Mouse (Mus musculus) embryo, embryonic 9.5 days (tissue): ENCODE results near the gene Mrpl23.

ENCODE experiments used
- DNase-seq: peaks from one replicate; pipeline ENCODE4 v3.0.0-alpha.2; 2017; ENCODE audit errors: extremely low spot score

Gene Mrpl23

DNA sequence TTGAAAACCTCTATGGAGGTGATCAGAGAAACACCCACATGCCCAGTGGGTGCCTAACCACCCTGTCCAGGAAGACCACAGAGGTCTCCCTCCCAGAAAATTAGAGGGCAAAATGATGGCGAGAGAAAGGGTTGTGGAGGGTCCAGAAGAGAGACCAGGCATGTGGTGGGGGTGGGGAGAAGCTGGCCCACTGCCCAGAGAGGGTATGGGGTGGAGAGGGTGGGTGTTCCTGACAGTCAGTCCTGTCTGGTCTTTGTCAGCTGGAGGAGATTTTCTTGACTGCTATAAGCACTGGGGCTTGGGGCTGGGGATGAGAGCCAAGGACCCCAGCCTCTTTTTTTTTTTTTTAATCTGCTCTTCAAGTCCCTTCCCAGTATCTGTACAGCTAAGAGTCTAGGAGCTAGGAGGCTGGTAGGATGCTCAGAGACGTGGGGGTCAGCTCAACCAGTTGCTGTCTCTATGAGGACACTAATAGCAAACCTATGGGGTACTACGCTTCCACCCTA lies 41.7 kb downstream of the Mrpl23 start:
- no peak for DNase-seq

DNA sequence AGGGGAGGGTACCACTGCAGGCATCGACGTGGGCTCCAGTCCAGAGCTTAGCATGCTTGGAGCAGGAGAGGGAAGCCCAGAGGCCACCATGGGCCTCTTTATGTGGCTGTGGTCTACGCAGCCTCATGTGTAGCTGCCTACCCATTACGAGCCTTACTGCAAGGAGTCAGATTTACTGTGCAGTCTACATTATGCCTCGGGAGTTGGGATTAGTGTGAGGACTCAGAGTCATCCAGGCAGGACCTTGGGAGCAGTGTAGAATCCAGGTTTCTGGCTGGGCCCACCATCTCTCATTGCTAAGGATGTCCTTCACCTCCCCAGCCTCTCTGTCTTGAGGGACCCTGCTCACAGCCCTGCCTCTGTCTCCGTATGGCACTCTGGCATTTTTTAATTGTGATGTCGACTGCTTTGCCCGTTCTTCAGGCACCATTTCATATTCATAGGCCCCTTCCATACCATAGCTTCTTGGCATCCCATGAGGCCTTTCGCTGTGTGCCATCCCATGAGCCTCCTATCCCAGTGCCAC lies 42.4 kb downstream of the Mrpl23 start:
- DNase-seq: no peak

DNA sequence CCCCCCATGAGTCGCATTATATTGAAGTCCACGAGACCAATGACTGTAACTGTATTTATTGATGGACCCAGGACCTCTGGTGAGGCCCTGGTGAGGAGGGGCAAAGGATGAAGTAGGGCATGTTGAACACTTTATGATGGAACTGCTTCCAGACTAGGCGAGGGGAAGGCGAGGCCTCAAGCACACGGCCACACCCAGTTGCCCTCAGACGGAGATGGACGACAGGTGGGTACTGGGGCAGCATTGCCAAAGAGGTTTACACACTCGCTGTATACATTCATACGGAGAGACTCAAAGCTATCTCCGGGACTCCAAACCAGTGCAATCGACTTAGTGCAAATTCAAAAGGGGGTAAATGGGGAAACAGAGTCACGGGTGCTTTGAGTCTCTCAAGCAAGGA lies 43.0 kb downstream of the Mrpl23 start:
- no peak for DNase-seq

DNA sequence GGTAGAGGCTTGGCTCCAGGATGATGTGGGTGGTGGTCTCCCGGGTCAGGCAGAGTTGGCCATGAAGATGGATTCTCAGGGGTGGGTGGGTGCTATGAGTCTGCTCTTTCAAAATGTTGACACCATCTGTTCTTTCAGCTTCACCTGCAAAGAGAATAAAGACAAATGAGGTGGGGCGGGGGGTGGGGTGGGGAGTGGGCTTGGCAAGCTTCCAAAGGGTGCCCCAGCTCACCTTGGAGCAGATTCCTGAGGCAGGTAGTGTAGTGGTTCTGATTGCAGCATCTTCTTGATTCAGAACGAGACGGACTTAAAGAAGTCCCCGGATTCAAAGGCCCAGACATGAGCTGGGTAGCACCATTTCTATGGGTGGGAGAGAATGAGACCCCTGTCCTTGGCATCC lies 43.5 kb downstream of the Mrpl23 start:
- DNase-seq: no peak

DNA sequence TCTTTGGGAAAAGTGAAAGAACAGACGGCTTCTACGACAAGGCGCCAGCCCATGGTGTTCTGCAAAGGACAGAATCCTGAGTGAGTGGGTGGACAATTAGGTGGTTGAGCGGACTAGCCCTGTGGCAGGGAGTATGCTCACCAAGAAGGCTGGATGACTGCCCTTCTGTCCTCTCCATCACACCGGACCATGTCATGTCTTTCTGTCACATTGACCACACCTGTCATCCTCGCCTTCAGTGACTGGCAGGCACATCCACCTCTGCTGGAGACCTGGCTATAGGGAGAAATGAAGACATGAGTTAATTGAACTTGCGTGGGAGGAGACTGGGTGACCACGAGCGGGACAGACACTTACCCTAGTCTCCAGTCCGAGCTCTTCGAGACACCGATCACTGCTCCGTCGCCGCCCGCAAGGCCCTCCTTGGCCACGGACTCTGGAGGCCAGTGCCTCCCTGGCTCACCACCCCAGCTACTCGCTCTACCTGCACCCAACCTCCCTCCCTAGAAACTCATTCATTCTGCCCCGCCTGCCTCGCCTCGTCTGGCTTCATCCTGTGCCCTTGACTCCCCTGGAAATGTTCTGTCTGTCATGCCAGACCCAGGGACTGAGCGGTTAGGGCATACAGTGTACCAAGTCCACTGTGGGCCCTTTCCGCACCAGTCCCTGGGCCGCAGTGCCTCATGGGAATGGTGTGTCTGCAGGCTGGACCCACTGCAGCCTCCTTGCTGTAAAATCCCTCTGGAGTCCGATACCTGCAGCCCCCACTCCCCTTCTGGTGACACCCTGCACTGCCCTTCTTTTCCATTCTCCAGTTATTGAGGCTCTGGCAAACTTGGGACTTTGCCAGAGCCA lies 44.2 kb downstream of the Mrpl23 start:
- no peak for DNase-seq

DNA sequence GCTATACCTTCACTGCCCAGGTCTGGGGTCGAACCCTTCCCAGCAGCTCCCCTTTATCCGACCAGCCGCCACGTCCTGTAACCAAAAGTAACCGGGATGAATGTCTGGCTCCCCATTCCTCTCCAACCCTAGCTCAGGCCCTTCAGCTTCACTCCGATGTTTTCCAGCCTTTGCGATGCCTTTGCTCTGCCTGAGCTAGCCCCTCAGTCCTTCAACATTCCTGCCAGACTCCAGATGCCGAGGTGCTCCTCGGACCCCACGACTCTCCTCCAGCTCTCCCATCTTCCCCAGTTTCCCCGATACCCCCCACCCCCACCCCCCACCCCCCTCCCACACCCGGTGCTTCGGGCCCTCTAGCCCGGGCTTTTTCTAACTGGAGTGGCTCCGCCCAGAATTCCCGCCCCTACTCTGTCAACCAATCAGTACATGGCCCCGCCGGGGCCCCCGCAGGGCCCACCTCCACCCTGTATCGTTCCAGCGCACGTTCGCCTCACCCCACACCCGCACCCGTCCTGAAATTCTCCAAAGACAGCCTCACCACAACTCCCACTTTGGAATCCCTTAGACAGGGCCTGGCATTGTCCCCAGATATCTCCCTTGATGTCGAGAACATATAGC lies 45.4 kb downstream of the Mrpl23 start:
- peak; percentile 68 for DNase-seq

DNA sequence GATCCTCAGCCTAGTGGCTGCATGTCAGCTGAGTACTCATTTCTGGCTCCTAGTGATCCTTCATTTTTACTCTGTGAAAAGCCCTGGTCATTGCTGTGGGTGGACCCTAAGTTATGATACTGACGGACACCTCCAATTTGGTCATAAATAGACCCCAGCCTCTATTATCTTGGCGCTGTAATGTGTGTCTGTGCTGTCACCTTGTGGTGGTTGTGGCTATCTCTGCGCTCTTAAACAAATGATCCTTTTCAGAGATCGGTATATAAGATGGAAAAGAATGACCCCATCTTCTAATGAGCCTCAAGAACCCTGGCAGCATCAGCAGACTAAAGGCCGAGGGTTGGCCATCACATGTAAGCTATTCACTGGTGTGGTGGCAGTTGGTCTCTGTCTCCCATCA lies 46.6 kb downstream of the Mrpl23 start:
- DNase-seq: no peak

DNA sequence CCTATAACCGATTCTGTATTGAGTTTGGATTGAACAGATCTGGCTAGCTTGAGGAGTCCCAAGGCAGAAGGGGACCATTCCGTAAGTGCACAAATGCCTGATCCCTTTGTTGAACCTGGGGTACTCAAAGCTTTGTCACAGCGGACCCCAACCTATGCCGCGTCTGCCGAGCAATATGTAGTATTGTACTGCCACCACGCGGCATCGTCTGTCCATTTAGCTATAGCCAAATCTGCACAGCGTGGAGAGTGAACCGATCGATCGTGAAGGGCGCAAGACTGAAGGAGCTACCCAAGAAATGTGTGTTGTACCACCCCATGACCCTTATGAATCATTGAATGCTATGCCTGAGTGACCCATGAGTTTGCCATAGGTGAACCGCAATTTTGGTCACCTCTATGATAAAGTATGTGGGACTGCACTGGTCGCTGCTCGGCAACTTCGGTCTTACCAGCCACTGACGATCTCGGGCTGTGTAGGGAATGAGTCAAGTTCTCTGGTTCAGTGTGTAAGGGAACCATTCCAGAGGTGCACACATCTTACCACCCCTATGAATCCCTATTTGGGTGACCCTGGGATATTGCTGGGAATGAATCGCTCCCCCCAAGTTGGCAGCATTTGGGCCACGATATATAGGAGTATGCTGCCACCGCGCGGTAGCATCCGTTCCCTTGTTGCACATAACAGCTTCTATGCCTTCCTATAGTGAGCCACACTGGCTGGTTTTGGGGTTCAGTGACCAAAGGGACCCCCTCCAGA lies 47.8 kb downstream of the Mrpl23 start:
- DNase-seq: no peak

DNA sequence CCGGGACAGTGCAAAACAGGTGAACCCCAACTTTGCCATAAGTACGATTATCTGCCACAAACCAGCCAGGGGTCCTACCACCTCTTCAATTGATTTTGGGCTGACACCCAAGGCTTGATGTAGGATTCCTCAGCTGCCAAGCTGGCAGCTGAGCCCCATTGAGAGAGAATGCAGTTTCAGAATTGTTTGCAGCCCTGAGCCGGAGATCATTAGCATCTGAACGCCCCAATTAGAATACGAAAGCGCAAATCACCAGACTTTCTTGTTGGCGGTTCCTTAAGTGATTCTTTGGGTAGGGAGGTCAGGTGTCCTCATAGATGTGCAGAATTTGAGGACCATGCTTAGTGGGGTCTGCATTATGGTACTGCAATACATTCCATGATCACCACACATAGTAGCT lies 48.7 kb downstream of the Mrpl23 start:
- no peak for DNase-seq

DNA sequence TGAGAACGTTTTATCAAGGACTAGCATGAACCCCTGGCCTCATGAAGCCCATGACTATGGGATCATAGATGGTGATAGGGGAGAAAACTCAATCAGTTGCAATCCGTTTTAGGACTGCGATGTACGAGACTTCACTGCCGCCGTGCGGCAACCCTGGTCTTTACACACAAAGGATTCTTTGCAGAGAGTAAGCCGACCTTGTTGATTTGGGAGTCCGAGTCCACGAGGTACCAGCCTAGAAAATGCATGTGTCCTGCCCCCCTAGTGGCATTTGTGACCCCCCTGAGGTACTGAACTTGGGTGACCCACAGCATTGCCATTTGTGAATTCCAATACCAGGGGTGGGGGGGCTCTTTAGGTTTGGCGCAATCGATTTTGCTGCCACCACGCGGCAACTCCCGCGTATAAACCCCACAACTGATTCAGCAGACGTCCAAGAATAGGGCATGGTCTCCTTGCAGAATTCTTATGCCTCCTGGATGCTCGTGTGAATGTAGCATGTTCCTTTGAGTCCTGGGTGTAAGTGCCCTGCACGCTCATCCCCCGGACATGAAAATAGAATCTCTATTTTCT lies 49.3 kb downstream of the Mrpl23 start:
- peak; percentile 69 for DNase-seq

DNA sequence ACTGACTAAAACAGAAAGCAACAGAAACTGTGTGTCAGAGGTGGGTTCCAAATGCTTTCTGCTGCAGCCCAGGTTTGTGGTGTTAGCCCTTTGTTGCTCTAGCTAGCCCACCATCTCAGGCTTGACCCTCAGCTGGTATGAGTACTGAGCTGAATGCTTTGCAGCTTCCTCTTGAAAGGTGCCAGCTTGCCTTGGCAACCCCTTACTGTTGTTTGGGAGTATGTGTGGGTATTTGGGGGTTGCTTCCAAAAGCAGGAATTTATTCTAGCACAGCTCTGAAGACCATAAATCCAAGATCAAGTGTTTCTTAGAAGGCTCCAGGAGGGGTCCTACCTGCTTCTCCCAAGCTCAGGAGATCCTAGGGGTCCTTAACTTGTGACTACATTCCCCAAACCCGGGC lies 52.4 kb downstream of the Mrpl23 start:
- no peak for DNase-seq

DNA sequence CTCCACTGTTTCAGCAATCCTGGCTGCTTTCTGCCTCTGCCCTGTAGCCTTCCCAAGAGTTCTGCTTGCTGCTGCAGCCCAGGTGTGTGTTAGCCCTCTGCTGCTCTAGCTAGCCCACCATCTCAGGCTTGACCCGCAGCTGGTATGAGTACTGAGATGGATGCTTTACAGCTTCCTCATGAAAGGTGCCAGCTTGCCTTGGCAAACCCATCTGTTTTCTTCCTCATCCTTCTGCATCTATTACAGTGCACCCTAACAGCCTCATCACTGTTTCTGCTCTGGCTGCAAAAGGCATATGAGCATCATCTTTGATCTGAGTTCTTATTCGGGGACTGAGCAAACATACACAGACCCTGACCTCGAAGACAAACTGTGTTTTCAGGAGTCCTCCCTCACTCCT lies 53.4 kb downstream of the Mrpl23 start:
- no peak for DNase-seq

DNA sequence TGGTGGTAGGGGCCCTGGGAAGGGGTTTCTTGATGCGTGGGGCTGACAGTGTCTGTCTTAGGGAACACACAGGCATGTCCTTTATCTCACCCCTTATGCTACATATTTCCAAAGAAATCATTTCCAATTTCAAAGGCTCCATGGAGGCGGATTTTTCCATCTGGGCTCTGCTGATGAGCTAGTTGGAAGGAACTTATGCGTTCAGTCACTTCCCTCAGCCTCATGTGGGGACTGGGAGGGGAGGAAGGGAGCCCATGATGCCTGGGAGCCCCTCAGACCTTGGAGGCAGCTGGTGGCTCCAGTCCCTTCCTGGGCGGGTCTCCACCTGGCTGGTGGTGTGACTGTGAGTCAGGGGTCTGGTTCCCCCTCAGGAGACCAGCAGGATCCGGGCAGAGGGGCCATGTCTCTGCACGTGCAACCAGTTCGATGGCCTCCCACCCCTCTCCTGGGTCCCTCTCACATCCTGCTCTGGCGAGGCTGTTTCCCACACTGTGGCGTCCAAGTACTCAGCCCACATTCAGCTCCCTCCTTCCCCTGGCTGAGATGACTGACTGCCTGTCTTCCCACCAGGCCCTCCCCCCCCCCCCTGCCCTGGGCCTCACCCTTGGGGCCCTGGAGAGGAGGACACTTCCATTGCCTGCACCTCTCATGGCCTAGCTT lies 55.9 kb downstream of the Mrpl23 start:
- no peak for DNase-seq
